Mouse (Mus musculus) midbrain, embryonic 16.5 days (tissue): ENCODE results near the gene Hist1h2bh. TPM values are rescaled to one million over a fixed set of nuclear protein-coding genes. Genes with fewer than 3 reads are reported as not detected.
"Not testable (repeated sequence)": the region's sequence is repeated elsewhere in the genome, so short reads cannot be mapped to it uniquely, and the experiment has no call there.

ENCODE experiments used
- ATAC-seq: fragments of 200-750 bp; cut with Nextera tagmentation; 2 replicates; pipeline ENCODE4 v1.8.0; 2017; ENCODE audit warnings: moderate TSS enrichment
- H3K27ac ChIP-seq: fragments of 300-500 bp; sonication (generic); 2 replicates; pipeline ENCODE4 v1.5.1; 2014; ENCODE audit warnings: mild to moderate bottlenecking, low read length, mixed read lengths
- H3K27me3 ChIP-seq: fragments of 300-500 bp; sonication (generic); 2 replicates; pipeline ENCODE4 v1.6.1; 2014; ENCODE audit warnings: low read depth, low read length, mixed read lengths; ENCODE audit not compliant: control insufficient read depth, insufficient read depth
- H3K36me3 ChIP-seq: fragments of 300-500 bp; sonication (generic); 2 replicates; pipeline ENCODE4 v1.6.1; 2014; ENCODE audit warnings: mild to moderate bottlenecking, low read length, moderate library complexity, mixed read lengths; ENCODE audit not compliant: control insufficient read depth, insufficient read depth
- H3K4me1 ChIP-seq: fragments of 300-500 bp; sonication (generic); 2 replicates; pipeline ENCODE4 v1.6.1; 2014; ENCODE audit warnings: mild to moderate bottlenecking, low read length, mixed read lengths; ENCODE audit not compliant: control insufficient read depth, insufficient read depth
- H3K4me2 ChIP-seq: fragments of 300-500 bp; sonication (generic); 2 replicates; pipeline ENCODE4 v1.6.1; 2014; ENCODE audit warnings: mild to moderate bottlenecking, low read length, mixed read lengths
- H3K4me3 ChIP-seq: fragments of 300-500 bp; sonication (generic); 2 replicates; pipeline ENCODE4 v1.5.1; 2014; ENCODE audit warnings: low read depth, mild to moderate bottlenecking, low read length, moderate library complexity, mixed read lengths
- H3K9ac ChIP-seq: fragments of 300-500 bp; sonication (generic); 2 replicates; pipeline ENCODE4 v1.6.1; 2014; ENCODE audit warnings: low read depth, low read length, mixed read lengths
- H3K9me3 ChIP-seq: fragments of 300-500 bp; sonication (generic); replicated peaks from 2 replicates; pipeline ENCODE4 v1.6.1; 2014; ENCODE audit warnings: mild to moderate bottlenecking, low read length, mixed read lengths; ENCODE audit not compliant: control insufficient read depth, poor library complexity, severe bottlenecking
- WGBS: fragments of 180-500 bp; shearing (Covaris S2); extraction: QIAGEN DNeasy Blood & Tissue Kit; methylation state at CpG from one replicate; pipeline ENCODE4 v1.1.7; 2014; 5-methylcytosine and 5-hydroxymethylcytosine counted together
- polyA plus RNA-seq: library from polyadenylated mRNA; unstranded; fragments of >200 nt; fragmentation: Nextera tagmentation; extraction: Ambion mirVana; gene quantifications from 2 replicates; pipeline ENCODE4 v1.2.1, GENCODE M21; 2015

The Hist1h2bh gene
- polyA plus RNA-seq, 1 experiment from 2014 or later, result not detected

DNA sequence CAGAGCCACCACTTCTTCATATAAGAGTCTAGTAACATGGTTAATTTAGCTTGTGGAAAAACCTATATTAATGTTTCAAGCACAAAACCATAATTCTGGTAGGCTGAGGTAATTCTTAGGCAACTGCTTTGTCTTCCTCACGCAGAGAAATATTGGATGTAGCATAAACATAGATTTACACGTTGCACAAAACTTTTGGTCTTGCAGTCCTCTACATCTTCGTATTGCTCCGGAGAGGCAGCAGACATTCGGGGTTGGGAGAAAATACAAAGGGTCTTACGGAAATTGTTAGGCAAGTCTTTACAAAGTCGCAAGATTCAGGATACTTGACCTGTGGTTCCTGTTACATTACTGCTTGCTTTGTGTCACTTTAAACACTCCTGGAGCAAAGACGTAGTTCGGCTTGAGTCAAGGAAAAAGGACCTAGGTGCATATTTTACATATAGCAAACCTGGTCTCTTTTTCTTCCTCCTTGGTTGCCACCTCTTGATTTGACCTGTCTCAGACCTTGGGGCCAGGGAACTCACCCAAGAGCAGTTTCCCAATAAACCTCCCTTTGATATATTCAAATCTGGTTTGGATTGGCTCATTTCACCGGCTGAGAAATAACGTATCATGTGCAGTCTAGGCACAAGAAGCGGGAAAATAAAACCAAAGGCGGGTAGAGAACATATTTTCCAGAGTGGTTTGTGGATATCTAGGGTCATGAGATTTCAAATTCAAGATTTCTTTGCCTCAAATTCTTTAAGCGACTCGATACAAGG, 8.6 kb downstream of the Hist1h2bh start:
- peaks cover 31% of the 10 kb centered on the region for H3K4me1 ChIP-seq
- H3K27me3 ChIP-seq, result no peaks in the 10 kb centered on the region
- 0 out of 2 replicates have a peak overlapping the region, but pooled peaks have one; percentile 1 for H3K9ac ChIP-seq
- ATAC-seq, result no peak
- peak overlapping the region; percentile 54; the same call in 1 of the 2 replicates for H3K27ac ChIP-seq
- H3K9me3 ChIP-seq, result no peaks in the 10 kb centered on the region
- peak overlapping the region; percentile 71 for H3K4me2 ChIP-seq
- peak overlapping the region; percentile 48 for H3K4me3 ChIP-seq
- no peaks in the 10 kb centered on the region for H3K36me3 ChIP-seq
- under 1% methylated on average over 15 of the region's 15 CpGs for WGBS

GRCm38 (mm10) chr13:23533560-23534367, 9.4 kb downstream of the Hist1h2bh start, which contains the start of gene Hist1h2af:
Gene Hist1h2af (plus strand): TSS chr13:23533906.
- under 1% methylated on average over 23 of the region's 53 CpGs for WGBS
- peaks cover 31% of the 10 kb centered on the region for H3K4me1 ChIP-seq
- H3K27me3 ChIP-seq, H3K36me3 ChIP-seq, H3K9me3 ChIP-seq: not testable (repeated sequence)
- H3K4me3 ChIP-seq, result peak within 1 kb of the TSS; percentile 48
- ATAC-seq, result peak; percentile 33; the same call in 1 of the 2 replicates
- H3K27ac ChIP-seq, result peak within 1 kb of the TSS; percentile 75
- H3K4me2 ChIP-seq, result peak within 1 kb of the TSS; percentile 71
- 0 out of 2 replicates have a peak within 1 kb of the TSS, but pooled peaks have one; percentile 1 for H3K9ac ChIP-seq

DNA sequence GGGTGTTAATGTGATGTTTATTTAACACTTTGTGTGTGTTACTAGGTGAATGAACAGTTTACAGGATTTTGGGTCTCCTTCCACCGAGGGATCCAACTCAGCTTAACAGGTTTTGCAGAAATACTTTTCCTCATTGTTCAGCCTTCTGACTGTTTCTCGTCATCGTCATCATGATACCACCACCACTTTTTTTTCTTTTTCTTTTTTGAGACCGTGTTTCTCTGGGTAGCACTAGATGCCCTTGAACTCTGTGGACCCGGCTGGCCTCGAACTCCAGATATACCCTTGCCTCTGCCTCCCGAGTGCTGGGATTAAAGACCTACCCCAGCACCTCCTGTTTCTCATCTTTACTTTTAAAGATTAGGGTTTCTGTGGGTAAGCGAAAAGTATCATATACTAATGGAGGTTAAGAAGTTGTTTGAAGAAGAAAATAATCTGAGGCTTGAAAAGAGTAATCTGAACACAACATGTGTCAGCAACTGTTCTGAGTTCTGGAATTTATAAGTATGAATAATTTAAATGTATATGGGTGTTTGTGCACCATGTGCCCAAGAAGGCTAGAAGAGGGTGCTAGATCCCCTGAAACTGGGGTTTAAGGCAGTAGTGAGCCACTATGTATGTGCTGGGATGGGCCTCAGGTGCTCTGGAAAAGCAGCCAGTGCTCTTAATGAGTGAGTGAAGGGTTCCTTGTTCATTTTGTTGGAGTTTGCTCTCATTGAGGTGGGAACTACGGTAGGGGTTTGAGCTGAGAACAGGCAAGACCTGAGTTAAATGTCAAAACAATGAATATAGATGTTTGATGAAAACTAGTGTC, 10.7 kb downstream of the Hist1h2bh start:
- no peaks in the 10 kb centered on the region for H3K27me3 ChIP-seq
- H3K4me1 ChIP-seq, result peaks cover 31% of the 10 kb centered on the region
- WGBS, result 19% methylated on average over 9 of the region's 9 CpGs
- 0 out of 2 replicates have a peak overlapping the region, but pooled peaks have one; percentile 77 for H3K9ac ChIP-seq
- H3K9me3 ChIP-seq, result no peaks in the 10 kb centered on the region
- H3K36me3 ChIP-seq, result no peaks in the 10 kb centered on the region
- no peak for ATAC-seq
- H3K4me2 ChIP-seq, result peak overlapping the region; percentile 71
- peak overlapping the region; percentile 60 for H3K4me3 ChIP-seq
- peak overlapping the region; percentile 97 for H3K27ac ChIP-seq

- under 1% methylated on average over 50 of the region's 70 CpGs for WGBS
- Histone ChIP-seq H3K27me3 (no peaks in the 10 kb centered on the region), H3K4me3 (peak within 1 kb of the TSS; percentile 60), H3K9me3 (no peaks in the 10 kb centered on the region), H3K9ac (peak within 1 kb of the TSS; percentile 77), H3K4me2 (peak within 1 kb of the TSS; percentile 71), H3K27ac (peak within 1 kb of the TSS; percentile 97), H3K36me3 (no peaks in the 10 kb centered on the region), H3K4me1 (peaks cover 34% of the 10 kb centered on the region)
- ATAC-seq, result peak; percentile 92
Observed at GRCm38 (mm10) chr13:23530901-23531875, 12.0 kb downstream of the Hist1h2bh start, which contains the start of gene Hist1h4h. Gene Hist1h4h (plus strand): TSS chr13:23531050.

- ATAC-seq, result no peak
- Histone ChIP-seq H3K9ac (peak overlapping the region; percentile 77), H3K4me3 (peak overlapping the region; percentile 60), H3K36me3 (no peaks in the 10 kb centered on the region), H3K4me2 (peak overlapping the region; percentile 71), H3K9me3 (no peaks in the 10 kb centered on the region), H3K4me1 (peaks cover 34% of the 10 kb centered on the region), H3K27me3 (no peaks in the 10 kb centered on the region), H3K27ac (peak overlapping the region; percentile 97)
- under 1% methylated on average over 20 of the region's 20 CpGs for WGBS
Observed at GRCm38 (mm10) chr13:23530181-23530900, 12.9 kb downstream of the Hist1h2bh start.

DNA sequence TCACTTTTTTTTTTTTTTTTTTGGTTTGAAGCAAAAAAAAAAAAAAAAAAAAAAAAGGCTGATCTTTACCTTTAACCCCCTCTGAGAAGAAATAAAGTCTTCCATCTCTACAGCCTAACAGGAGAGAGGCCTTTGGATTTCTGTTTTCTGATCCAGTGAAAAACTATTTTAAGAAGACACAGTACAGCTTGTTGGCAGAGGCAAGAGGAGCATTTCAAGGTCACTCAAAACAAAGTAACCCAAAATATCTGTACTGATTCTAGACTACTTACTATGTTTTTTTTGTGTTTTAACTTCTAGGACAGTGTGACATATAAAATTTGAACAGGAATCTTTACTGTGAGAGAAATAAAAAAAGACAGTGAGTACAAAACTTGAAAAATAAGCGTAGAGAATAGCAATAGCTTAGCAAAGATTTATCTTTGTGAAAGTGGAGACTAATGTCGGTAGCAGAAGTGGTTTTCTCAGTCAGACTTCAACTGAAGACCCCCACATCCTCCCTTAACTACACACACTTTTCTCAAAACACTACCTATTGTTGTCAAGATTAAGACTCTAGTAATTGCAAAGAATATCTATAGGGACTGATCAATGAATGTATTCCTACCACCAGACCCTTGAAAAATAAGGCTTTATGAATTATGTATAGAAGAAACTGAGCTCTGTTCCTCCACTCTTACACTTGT, 13.6 kb downstream of the Hist1h2bh start:
- Histone ChIP-seq H3K9ac (peak overlapping the region; percentile 77; the same call in 1 of the 2 replicates), H3K4me2 (peak overlapping the region; percentile 71), H3K27me3 (no peaks in the 10 kb centered on the region), H3K4me3 (peak overlapping the region; percentile 60), H3K4me1 (peaks cover 33% of the 10 kb centered on the region), H3K9me3 (no peaks in the 10 kb centered on the region), H3K36me3 (no peaks in the 10 kb centered on the region), H3K27ac (peak overlapping the region; percentile 97)
- no peak for ATAC-seq
- 30% methylated on average over 2 of the region's 2 CpGs for WGBS

- ATAC-seq, result no peak
- Histone ChIP-seq H3K4me2 (no peak overlapping the region), H3K4me3 (no peak overlapping the region), H3K36me3 (no peaks in the 10 kb centered on the region), H3K4me1 (peaks cover 27% of the 10 kb centered on the region), H3K27me3 (no peaks in the 10 kb centered on the region), H3K27ac (no peak overlapping the region), H3K9ac (no peak overlapping the region), H3K9me3 (no peaks in the 10 kb centered on the region)
- 77% methylated on average over 5 of the region's 5 CpGs for WGBS
Observed at GRCm38 (mm10) chr13:23529005-23529404, 14.2 kb downstream of the Hist1h2bh start.
